Mouse (Mus musculus): Measurements from ENCODE around the gene Gm21987.

DNA sequence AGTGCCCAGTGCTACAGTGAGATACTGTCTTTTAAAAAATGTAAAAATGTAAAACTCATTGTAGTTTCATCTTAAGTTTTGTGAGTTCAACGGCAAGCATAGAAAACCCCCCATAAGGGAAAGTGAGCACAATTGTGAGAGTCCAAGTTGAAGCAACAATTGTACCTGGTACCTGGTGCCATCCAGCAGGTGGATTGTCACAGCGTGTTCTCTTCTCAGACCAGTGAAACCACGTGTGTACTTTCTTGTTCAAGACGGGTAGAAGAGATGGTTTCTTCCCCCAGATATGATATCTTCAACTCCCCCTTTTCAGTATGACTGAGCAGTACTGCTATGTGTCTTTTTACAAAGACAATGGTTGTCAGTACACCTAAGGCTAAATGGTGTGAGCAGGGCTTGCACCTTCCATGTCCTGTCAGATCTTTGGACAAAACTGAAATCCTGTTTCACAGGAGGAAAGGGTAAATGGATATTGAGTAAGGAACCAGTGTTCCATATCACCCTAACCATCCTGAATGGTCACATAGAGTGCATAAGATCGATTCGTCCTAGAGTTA, 11.5 kb downstream of the Gm21987 start:
- TF ChIP-seq EP300 (IDR thresholded peaks at IDR 0.05; ENCODE audit: low read depth) (no peak), CTCF (IDR thresholded peaks at IDR 0.05; ENCODE audit: low read depth) (no peak)
